Mouse (Mus musculus): ENCODE data around the gene Crispld2. TPM values are rescaled to one million over a fixed set of nuclear protein-coding genes. Genes with fewer than 3 reads are reported as not detected.
A peak's percentile ranks its signal among the peaks of the same experiment; 100 is the strongest.

The Crispld2 gene
- polyA plus RNA-seq, 1 experiment from 2014 or later, result 4.1 TPM

DNA sequence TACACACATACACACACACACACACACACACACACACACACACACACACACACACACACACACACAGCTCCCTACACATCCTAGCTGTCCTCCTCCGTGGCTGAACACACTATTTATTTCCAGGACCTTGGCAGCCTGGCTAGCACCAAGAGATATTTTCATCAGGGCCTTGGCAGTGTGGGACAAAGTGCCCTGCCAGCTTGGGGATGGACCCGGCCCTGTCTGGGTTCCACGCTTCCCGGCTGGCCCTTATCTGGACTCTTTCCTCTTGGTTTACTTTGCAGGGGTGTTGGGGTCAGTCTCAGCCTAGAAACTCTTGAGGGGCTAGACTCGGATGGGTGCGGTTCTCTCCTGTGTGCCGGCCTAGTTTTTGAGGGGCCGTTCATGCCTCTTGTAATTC is 8.2 kb downstream of the Crispld2 start:
- Histone ChIP-seq H3K4me2 (no peak overlapping the region), H3K9ac (no peak overlapping the region), H3K4me3 (no peak overlapping the region), H3K27me3 (replicated peaks) (peaks cover 6% of the 10 kb centered on the region; the same call in 1 of the 2 replicates), H3K27ac (ENCODE audit: poor library complexity, severe bottlenecking) (no peak overlapping the region), H3K4me1 (replicated peaks) (peaks cover 20% of the 10 kb centered on the region), H3K9me3 (replicated peaks) (no peaks in the 10 kb centered on the region), H3K36me3 (no peaks in the 10 kb centered on the region)
- ATAC-seq (ENCODE audit: insufficient number of reproducible peaks, low FRiP score), result no peak
- WGBS, result 49% methylated on average over 8 of the region's 8 CpGs

DNA sequence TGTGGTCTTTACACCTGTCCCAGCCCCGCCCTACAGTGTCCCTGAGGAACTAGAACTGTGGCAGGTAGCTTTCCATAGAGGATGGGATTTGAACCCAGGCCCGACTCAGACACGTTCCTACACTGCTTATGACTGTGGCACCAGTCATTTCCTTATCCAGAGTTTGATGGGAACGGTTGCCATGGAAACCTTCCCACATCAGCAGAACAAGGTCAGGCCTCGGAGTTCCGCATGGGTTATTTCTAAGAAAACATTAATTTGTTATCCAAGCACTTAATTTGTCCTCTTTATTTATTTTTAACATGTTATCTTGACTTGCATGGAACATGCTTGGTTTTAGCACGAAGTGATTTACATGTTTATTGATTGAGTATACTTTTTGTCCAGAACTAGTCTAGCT is 9.5 kb downstream of the Crispld2 start:
- Histone ChIP-seq H3K4me1 (replicated peaks) (peaks cover 20% of the 10 kb centered on the region), H3K4me3 (no peak overlapping the region), H3K9me3 (replicated peaks) (no peaks in the 10 kb centered on the region), H3K9ac (no peak overlapping the region), H3K4me2 (no peak overlapping the region), H3K27ac (ENCODE audit: poor library complexity, severe bottlenecking) (no peak overlapping the region), H3K27me3 (replicated peaks) (peaks cover 6% of the 10 kb centered on the region; the same call in 1 of the 2 replicates), H3K36me3 (no peaks in the 10 kb centered on the region)
- whole genome bisulfite sequencing, result 72% methylated on average over 7 of the region's 7 CpGs
- ATAC-seq (ENCODE audit: insufficient number of reproducible peaks, low FRiP score), result no peak

- H3K27me3 ChIP-seq (replicated peaks), result peaks cover 11% of the 10 kb centered on the region; the same call in 1 of the 2 replicates
- no peak overlapping the region for H3K9ac ChIP-seq
- 36% methylated on average over 9 of the region's 9 CpGs for WGBS
- H3K36me3 ChIP-seq, result no peaks in the 10 kb centered on the region
- no peak overlapping the region for H3K4me3 ChIP-seq
- no peak for ATAC-seq (ENCODE audit: insufficient number of reproducible peaks, low FRiP score)
- H3K4me2 ChIP-seq, result no peak overlapping the region
- H3K9me3 ChIP-seq (replicated peaks), result no peaks in the 10 kb centered on the region
- peaks cover 20% of the 10 kb centered on the region for H3K4me1 ChIP-seq (replicated peaks)
- no peak overlapping the region for H3K27ac ChIP-seq (ENCODE audit: poor library complexity, severe bottlenecking)
Measured at GRCm38 (mm10) chr8:120002348-120002747, 10.1 kb downstream of the Crispld2 start.

DNA sequence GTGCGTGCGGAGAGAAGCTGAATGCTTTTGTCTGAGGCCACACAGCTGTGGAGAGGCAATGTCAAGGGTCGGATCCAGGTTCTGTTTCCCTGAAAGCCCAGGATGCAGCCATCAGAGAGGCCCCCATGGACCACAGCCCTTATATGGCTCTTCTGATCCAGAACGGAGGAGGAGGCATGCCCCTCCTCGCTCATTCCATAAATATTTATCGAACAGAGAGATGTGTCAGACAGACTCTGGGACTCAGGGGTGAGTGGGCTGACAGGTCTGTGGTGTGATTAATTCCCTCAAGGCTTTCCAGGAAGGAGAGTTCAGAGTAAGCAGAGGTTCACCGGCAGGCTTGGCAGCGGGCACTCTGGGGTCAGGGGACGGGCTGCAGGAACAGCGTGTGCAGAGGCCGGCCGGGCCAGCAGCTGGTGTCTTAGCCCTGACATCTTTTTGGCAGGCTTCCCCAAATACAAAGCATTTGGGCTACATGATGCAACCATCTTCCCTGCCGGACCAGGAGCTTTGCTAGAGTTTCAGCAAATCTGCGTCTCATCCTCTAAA is 12.0 kb downstream of the Crispld2 start:
- Histone ChIP-seq H3K9me3 (replicated peaks) (no peaks in the 10 kb centered on the region), H3K9ac (no peak overlapping the region), H3K27me3 (replicated peaks) (peaks cover 12% of the 10 kb centered on the region; the same call in 1 of the 2 replicates), H3K36me3 (no peaks in the 10 kb centered on the region), H3K4me3 (no peak overlapping the region), H3K4me2 (peak overlapping the region; percentile 22; the same call in 1 of the 2 replicates), H3K4me1 (replicated peaks) (peaks cover 20% of the 10 kb centered on the region), H3K27ac (ENCODE audit: poor library complexity, severe bottlenecking) (no peak overlapping the region)
- WGBS, result 31% methylated on average over 14 of the region's 14 CpGs
- peak; percentile 29; the same call in 1 of the 2 replicates for ATAC-seq (ENCODE audit: insufficient number of reproducible peaks, low FRiP score)

- H3K9me3 ChIP-seq (replicated peaks), result no peaks in the 10 kb centered on the region
- no peak overlapping the region for H3K4me2 ChIP-seq
- ATAC-seq (ENCODE audit: insufficient number of reproducible peaks, low FRiP score), result no peak
- 55% methylated on average over 2 of the region's 2 CpGs for WGBS
- H3K9ac ChIP-seq, result no peak overlapping the region
- H3K4me3 ChIP-seq, result no peak overlapping the region
- no peaks in the 10 kb centered on the region for H3K36me3 ChIP-seq
- H3K27me3 ChIP-seq (replicated peaks), result peaks cover 16% of the 10 kb centered on the region; the same call in 1 of the 2 replicates
- H3K4me1 ChIP-seq (replicated peaks), result peaks cover 19% of the 10 kb centered on the region
- H3K27ac ChIP-seq (ENCODE audit: poor library complexity, severe bottlenecking), result no peak overlapping the region
Measured at GRCm38 (mm10) chr8:120004705-120005381, 12.6 kb downstream of the Crispld2 start.

- no peak for ATAC-seq (ENCODE audit: insufficient number of reproducible peaks, low FRiP score)
- Histone ChIP-seq H3K4me1 (replicated peaks) (peaks cover 13% of the 10 kb centered on the region), H3K27me3 (replicated peaks) (peaks cover 30% of the 10 kb centered on the region), H3K4me3 (no peak overlapping the region), H3K36me3 (no peaks in the 10 kb centered on the region), H3K9me3 (replicated peaks) (no peaks in the 10 kb centered on the region), H3K27ac (ENCODE audit: poor library complexity, severe bottlenecking) (no peak overlapping the region), H3K9ac (no peak overlapping the region), H3K4me2 (no peak overlapping the region)
- WGBS, result 37% methylated on average over 9 of the region's 9 CpGs
Measured at GRCm38 (mm10) chr8:120006645-120007160, 14.5 kb downstream of the Crispld2 start.

- ATAC-seq (ENCODE audit: insufficient number of reproducible peaks, low FRiP score), result no peak
- Histone ChIP-seq H3K4me1 (replicated peaks) (peaks cover 13% of the 10 kb centered on the region), H3K27ac (ENCODE audit: poor library complexity, severe bottlenecking) (no peak overlapping the region), H3K4me2 (no peak overlapping the region), H3K4me3 (no peak overlapping the region), H3K36me3 (no peaks in the 10 kb centered on the region), H3K9ac (no peak overlapping the region), H3K9me3 (replicated peaks) (no peaks in the 10 kb centered on the region), H3K27me3 (replicated peaks) (peaks cover 35% of the 10 kb centered on the region)
- 76% methylated on average over 9 of the region's 9 CpGs for WGBS
Measured at GRCm38 (mm10) chr8:120007178-120007577, 14.9 kb downstream of the Crispld2 start.

- peaks cover 39% of the 10 kb centered on the region for H3K27me3 ChIP-seq (replicated peaks)
- H3K4me2 ChIP-seq, result no peak overlapping the region
- peaks cover 20% of the 10 kb centered on the region for H3K4me1 ChIP-seq (replicated peaks)
- H3K9me3 ChIP-seq (replicated peaks), result no peaks in the 10 kb centered on the region
- ATAC-seq (ENCODE audit: insufficient number of reproducible peaks, low FRiP score), result no peak
- 67% methylated on average over 6 of the region's 6 CpGs for WGBS
- H3K36me3 ChIP-seq, result no peaks in the 10 kb centered on the region
- H3K27ac ChIP-seq (ENCODE audit: poor library complexity, severe bottlenecking), result no peak overlapping the region
- H3K9ac ChIP-seq, result no peak overlapping the region
- H3K4me3 ChIP-seq, result no peak overlapping the region
Measured at GRCm38 (mm10) chr8:120009284-120009683, 17.0 kb downstream of the Crispld2 start.

DNA sequence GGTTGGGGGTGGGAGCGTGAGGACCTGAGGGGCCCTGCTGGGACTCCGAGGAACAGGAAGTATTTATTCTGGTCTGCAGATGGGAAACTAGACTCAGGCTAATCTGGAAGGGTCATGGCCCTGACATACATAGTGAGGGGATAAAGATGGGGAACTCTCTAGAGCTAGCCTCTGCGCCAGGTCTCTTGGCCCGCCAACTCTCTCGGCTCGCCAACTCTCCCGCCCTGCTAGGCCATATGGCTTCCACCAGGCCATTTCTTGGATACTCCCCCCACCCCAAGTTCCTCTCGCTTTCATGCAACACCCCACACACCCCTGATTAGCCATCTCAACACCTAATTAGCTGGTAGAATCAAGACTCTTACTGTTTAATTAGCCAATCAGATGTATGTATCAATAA is 20.3 kb downstream of the Crispld2 start:
- Histone ChIP-seq H3K27ac (ENCODE audit: poor library complexity, severe bottlenecking) (no peak overlapping the region), H3K36me3 (no peaks in the 10 kb centered on the region), H3K27me3 (replicated peaks) (peaks cover 27% of the 10 kb centered on the region), H3K9ac (no peak overlapping the region), H3K4me2 (no peak overlapping the region), H3K4me1 (replicated peaks) (peaks cover 15% of the 10 kb centered on the region), H3K4me3 (no peak overlapping the region), H3K9me3 (replicated peaks) (no peaks in the 10 kb centered on the region)
- 0 out of 2 replicates have a peak, but pooled peaks have one; percentile 16 for ATAC-seq (ENCODE audit: insufficient number of reproducible peaks, low FRiP score)
- WGBS, result 77% methylated on average over 8 of the region's 8 CpGs

GRCm38 (mm10) chr8:120012927-120013326 is 20.7 kb downstream of the Crispld2 start:
- H3K9ac ChIP-seq, result no peak overlapping the region
- H3K36me3 ChIP-seq, result no peaks in the 10 kb centered on the region
- peaks cover 27% of the 10 kb centered on the region for H3K27me3 ChIP-seq (replicated peaks)
- H3K27ac ChIP-seq (ENCODE audit: poor library complexity, severe bottlenecking), result no peak overlapping the region
- 29% methylated on average over 9 of the region's 9 CpGs for WGBS
- no peak for ATAC-seq (ENCODE audit: insufficient number of reproducible peaks, low FRiP score)
- no peak overlapping the region for H3K4me2 ChIP-seq
- H3K4me1 ChIP-seq (replicated peaks), result peaks cover 15% of the 10 kb centered on the region
- no peak overlapping the region for H3K4me3 ChIP-seq
- H3K9me3 ChIP-seq (replicated peaks), result no peaks in the 10 kb centered on the region

DNA sequence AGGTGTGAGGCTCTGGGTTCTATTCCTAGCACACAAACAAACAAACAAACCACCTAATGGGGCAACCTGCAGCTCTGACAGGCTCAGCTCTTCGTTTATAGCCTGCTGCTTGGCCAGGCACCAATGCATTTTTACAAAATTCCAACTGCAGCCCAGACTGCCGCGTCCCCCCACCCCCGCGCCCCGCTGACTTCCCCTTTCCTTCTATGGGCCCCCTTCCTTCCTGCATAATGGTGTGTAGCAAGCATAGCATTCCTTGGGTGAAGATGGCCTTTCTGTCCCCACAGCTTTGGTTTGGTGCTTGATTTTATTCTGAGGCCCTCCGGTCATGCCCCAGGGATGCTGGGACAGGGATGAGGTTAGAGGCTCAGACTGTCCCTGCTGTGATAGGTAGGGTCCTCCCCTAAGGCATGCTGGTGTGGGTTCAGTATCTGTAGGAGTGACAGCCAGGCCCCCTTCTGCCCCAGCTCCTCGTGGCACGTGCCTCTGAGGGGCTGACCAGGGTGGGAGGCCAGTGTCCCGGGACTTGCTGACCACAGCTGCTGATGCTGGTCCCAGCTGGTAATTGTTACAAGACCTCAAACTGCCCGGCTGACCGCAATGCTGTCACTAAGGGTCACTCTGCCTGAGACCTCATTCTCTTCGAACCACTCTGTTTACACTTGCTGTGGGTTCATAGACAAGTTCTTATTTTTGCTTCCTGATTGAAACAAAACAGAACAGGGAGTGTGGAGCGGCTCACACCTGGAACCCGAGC is 22.2 kb downstream of the Crispld2 start:
- Histone ChIP-seq H3K27ac (ENCODE audit: poor library complexity, severe bottlenecking) (no peak overlapping the region), H3K9ac (no peak overlapping the region), H3K4me2 (no peak overlapping the region), H3K27me3 (replicated peaks) (peaks cover 26% of the 10 kb centered on the region), H3K4me1 (replicated peaks) (peaks cover 15% of the 10 kb centered on the region), H3K9me3 (replicated peaks) (no peaks in the 10 kb centered on the region), H3K4me3 (no peak overlapping the region), H3K36me3 (no peaks in the 10 kb centered on the region)
- WGBS, result 60% methylated on average over 15 of the region's 15 CpGs
- ATAC-seq (ENCODE audit: insufficient number of reproducible peaks, low FRiP score), result no peak
